Mouse (Mus musculus) megakaryocyte, adult 5-6 weeks (primary cell): ENCODE data around the gene Gm21987. TPM values are rescaled to one million over a fixed set of nuclear protein-coding genes. Genes with fewer than 3 reads are reported as not detected.

Source experiments
- ATAC-seq: 2 replicates; pipeline ENCODE4 v1.8.0; 2016; ENCODE audit warnings: mild to moderate bottlenecking, inconsistent platforms; ENCODE audit not compliant: poor library complexity, severe bottlenecking
- total RNA-seq, 2 experiments: library from RNA; stranded (forward) in 1 of 2; stranded (reverse) in 1 of 2; fragments of 153-499, 151-499 nt in 1 of 2; fragments of 221-1000, 200-1000 nt in 1 of 2; gene quantifications; 2 replicates each; pipeline versions ENCODE4 v1.2.3 to v1.2.4; 2015 to 2017

Gm21987 gene
- total RNA-seq, 2 experiments from 2014 or later = not detected

DNA sequence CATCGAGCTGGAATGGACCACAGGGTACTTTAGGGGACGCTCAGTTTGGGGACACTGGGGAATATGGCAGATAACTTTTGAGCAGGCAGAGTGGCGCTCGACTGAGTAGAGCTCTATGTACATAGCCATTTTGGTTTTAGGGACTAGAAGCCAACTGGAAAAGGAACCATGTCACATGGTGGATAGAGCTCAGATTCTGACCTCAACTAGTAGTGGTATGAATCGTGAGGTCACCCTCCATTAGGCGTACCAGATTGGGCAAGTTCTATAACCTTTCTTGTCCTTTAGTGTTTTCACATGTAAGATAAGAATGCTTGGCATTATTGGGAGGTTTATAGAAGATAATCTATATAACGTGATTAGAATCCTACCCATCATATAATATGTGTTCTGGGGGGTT, 43.5 kb downstream of the Gm21987 start:
- ATAC-seq = no peak

DNA sequence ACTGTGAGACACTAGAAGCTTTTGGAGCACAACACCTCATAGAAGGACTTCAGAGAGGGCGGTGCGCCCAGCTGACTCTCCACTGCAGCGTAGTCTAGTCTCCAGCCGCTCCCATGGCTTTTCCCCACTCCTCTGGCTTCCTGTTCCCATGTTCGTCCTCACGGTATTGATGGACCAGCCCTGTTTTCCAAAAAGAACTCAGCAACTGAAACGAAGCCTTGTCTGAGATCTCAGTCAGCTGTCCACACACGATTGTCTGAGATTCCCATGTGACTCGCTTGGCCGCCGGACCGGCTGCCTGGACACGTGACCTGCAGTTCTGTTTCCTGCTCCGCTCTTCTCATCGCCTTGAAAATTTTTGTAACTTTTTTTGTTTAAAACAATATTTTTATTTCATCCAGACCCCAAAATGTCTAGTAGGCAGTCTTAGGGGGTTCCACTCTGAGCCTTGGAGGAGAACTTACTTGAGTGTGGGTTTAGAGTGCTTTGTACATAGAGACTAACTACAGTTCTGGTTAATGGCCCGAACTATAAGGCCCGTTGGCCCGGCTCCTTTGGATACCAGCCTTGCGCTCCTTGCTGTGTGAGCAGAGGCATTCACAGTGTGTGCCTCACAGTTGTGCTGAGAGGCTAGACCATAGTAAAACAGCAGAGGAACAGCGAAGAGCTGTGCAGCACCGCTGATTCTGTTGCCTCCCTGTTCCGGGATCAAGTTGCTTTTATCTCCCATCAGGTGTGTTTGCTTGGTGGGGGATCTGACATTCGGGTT, 45.5 kb downstream of the Gm21987 start:
- ATAC-seq = no peak

DNA sequence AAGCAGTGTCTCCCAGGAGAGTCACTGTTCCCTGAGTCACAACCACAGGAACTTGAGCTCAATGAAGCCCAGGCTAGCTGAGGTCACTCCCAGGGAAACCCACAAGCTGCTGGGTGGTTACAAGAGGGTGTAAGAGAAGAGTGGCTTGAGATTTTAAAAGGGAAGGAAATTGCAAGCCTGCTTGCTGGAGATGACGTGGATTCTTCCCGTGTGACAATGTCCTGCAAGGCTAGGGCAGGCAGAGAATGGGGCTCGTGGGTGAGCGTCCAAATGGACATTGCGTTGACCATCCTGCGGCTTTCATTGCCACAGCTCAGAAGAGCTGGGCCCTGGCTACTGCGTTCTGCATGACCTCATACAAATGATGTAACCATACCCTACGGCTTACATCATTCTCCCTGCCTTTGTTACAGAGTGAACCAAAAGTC, 47.4 kb downstream of the Gm21987 start:
- peak; percentile 69 for ATAC-seq

DNA sequence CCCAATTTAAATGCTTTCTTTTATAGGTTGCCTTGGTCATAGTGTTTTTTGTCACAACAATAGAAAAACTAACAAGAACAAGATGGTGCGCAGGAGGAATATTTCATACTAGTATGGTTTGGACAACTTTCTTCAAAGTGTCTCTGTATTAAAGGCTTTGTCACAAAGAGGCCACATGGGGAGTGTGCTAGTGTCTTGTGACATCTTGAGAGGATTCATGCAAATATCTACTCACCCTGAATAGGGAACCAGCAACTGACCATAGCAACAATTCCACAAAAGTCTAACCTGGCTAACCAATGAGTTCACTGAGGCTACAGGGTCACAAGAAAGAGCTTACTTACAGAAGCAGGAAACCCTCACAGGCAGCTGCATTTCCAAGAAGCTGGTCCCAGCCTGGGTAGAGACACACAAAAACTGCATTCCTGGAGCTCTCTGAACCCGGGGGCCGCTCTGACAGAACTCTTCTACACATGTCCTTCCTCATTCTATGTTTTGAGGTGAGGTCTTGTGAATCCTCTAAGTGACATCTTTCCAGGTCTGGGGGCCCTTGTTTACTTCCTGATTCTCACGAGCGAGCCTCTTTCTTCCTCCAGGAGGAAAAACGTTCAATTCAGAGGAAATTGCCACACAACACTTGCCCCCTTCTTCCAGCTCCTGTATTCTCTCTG, 48.4 kb downstream of the Gm21987 start:
- ATAC-seq = peak; percentile 29

DNA sequence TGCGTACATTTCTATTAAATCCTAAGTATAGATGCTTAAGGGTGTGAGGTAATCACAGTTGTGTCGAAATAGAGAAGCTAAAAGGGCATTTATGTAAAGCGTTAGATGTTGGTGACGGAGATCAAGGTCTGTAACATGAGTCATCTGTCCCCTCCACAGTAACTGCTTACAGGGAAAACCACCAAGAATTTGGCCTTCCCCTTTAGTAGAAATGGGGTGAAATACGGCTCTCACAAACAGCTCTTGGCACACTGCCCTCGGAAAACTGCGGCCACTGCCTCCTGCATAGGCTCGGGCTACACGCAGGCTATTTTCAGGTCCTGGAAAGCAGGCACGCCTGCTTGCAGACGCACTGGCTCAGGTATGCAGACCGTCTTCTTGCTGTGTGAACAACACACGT, 49.3 kb downstream of the Gm21987 start:
- ATAC-seq = peak; percentile 68

DNA sequence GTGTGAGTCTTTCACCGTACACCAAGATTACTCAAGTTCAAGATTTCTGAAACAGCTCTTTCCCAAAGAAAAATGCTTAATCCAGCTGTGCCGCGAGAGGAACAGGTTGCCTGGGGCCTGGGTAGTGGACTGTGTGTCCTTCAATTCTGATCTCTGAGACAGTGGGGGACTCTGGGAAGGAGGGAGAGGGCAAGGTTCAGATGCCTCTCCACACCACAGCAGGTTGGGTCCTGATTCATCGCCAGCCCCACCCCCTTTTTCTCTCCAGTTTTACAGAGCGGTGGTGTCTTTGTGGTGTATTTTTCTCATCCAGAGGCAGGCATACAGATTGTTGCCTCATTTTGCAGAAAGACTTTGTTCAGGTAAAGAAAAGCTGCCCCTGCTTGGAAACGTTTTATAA, 51.4 kb downstream of the Gm21987 start:
- no peak for ATAC-seq

DNA sequence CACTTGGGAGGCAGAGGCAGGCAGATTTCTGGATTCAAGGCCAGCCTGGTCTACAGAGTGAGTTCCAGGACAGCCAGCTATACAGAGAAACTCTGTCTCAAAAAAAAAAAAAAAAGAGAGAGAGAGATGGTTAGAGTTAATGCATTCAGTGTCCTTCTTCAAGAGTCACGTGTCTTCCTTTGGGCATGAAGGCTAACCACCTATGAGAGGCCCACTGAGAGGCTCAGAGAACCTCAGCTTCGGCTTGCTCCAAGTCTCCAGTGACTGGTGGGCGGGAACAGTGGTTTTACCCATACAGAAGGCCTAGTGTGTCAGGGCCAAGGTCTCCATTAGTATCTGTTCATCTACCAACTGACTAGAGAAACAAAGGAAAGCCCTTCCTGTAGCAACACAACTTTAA, 52.2 kb downstream of the Gm21987 start:
- ATAC-seq = no peak

DNA sequence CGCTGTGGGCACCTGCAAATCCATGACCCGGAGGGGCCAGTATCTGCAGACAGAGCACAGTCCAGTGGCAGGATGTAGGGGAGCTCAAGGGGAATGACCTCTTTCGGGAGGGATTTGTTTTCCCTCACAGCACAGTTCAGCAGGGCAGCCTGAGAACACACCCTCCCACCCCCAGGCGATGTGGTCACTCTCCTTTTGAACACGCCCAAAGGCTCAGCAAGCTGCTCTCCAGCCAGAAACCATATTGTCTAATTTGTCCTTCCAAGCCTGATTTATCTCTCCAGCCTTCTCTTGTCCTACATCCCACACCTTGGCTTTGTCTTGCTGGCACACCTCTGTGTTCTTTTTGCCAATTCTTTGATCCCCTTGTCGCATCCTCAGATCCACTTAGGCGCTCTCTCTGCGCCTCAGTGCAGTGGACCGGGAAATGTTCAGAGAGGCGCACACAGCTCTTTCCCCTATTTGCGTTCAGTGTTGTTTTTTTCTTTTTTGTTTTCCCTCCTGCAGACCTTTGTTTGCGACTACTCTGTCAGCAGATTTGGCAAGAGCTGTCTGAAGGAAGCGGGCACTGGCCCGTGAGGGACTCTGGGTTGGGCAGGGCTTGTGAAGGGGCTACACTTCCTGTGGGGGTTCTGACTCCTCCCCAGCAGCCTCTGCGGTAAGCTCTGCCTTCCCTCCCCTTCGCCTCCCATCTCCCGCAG, 52.8 kb downstream of the Gm21987 start:
- peak; percentile 33 for ATAC-seq

DNA sequence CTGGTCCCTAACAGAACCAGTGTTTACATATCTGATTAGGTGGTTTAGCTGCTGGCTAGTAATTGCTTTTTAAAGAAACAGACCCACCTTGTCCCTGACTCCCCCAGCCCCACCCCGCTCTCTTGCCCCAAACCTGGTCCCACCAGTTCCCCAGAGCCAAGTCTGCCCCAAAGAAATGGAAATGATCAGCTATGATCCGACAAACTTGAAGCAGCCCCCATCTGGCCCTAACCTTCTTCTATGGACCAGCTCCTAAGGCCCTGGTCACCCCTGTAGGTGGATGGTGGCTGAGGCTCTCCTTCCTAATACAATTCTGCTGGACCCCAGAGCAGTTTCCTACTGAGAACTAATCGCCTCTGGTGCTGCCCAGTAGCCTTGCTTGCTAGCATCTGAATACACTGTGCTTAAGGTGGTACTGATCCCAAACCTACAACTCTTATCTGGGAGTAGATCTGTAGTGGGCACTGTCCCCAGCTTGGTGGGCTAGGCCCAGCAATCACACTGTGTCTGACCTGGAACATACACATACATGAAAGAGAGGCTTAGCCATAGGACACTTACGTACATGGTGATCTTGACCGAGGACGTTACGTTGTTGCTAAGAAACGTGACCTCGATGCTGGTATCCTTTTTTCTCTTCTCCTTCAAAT, 53.6 kb downstream of the Gm21987 start:
- ATAC-seq = no peak

DNA sequence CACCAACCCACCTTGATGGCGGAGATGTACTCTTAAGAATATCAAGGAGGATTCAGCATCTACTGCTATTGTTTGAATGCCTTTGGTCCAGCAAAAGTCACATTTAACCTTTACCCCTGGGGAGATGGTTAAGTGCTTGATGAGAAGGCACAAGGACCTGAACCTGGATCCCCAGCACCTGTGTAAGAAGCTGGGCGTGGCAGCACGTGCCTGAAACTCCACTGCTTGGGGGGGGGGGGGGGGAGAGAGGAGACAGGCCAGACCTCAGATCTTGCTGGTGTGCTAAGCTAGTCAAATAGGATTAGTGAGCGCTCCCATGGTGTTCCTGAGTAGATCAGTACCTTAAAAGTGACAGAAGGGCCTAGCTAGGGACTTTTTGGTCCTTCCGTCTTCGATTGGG, 54.6 kb downstream of the Gm21987 start:
- no peak for ATAC-seq

DNA sequence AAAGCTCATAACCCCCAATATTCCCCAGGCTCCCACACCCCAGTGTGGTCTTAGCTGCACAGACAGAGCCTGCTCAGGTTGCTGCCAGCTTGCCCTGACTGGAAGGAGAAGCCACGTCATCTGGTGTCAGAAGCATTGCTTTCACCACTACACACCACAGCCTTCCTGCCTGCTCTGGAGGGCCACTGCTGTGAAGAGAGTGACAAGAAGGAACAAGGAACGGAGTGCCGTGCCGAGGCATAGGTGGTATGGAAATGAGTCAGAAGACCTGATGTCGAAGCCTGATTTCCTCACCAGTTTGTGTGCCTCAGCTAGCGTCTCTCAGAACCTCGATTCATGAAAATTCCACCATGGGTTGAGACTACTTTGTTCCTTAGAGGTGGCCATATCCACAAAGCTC, 56.8 kb downstream of the Gm21987 start:
- ATAC-seq = peak; percentile 85

DNA sequence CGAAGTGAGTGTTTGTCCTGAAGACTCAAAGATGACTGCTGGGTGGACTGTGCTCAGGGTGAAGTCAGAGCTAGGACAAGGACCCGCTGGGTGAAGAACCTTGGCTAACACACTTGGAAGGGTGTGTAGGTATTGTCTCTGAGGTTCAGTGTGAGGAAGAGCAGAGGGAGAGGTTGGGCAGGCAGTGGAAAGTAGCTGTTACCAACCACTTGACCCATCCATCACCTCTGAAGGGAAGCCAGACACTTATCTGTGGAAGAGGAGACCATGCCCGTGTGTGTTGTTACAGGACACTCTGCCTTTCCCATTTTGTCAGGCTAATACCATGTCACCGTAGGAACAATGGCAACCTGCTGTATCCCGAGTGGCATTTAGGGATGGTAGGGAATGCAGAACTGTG, 59.5 kb downstream of the Gm21987 start:
- no peak for ATAC-seq

DNA sequence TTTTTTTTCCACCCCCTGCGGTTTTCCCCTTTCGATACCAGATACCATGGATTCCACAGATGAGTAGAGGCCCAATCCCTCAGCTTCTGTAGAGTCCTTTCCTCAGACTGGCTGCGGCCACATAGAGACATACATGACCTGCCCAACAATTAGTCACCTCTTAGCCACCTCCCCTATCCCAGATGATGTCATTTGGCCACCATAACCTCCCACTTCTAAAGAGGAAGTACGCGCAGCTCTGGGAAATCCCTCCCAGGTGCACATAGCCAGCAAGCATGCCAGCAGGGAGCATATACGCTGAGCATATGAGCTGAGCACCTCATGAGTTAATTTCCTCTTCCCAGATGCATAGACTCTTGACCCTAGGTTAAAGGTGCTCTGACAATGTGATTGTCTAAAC, 59.9 kb downstream of the Gm21987 start:
- ATAC-seq = no peak

DNA sequence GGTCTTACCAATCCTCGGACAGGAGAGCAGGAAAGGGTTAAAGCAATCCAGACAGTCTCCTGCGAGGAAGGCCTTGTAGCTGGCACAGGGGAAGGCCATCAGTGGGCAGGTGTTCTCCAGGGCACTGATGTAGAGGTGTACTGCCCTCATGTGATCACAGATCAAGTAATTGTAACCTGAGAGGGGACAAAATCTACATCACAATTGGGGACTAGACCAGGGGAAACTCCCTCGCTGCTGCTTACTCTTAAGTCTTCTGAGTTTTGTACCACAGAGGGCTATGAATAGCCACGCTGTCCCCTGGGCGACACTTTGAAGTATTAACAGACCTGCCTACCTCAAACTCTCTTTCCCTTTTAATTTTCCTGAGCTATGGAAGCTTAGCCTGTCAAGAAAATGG, 60.7 kb downstream of the Gm21987 start:
- no peak for ATAC-seq

DNA sequence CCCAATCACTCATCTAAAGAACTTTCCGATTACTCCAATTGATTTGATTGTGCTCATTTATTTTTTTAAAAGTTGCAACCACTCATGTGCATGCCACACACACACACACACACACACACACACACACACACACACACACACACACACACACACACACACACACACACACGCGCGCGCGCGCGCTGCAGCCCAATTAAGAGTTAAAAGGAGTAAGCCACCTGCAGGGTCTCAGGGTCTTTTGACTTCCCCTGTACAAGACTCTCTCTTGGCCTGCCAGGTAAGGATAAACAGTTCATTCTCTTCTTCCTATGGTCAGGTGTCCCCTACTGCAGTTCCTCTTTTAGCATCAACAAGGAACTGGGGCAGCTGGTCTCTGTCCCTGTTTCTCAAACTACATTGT, 61.6 kb downstream of the Gm21987 start:
- peak; percentile 30; the same call in 1 of the 2 replicates for ATAC-seq

Other genes starting within 250 kb of the Gm21987 start
- gene Nr1i2, start 52.2 kb upstream of the Gm21987 start, total RNA-seq (2015) = not detected in 2 replicates
- gene Nr1i2, start 52.2 kb upstream of the Gm21987 start, total RNA-seq (2017) = not detected in 2 replicates
- gene Maats1, start 4.9 kb upstream of the Gm21987 start, total RNA-seq (2015) = not detected in 2 replicates
- gene Maats1, start 4.9 kb upstream of the Gm21987 start, total RNA-seq (2017) = not detected in 2 replicates
- 89.3 and 106 TPM in 2 replicates for gene Cox17, start within 50 bp of the Gm21987 start, total RNA-seq (2015)
- gene Cox17, start within 50 bp of the Gm21987 start, total RNA-seq (2017) = 210 and 268 TPM in 2 replicates
- gene Popdc2, start 15.2 kb downstream of the Gm21987 start, total RNA-seq (2015) = 0.38 and 3.9 TPM in 2 replicates
- 1.8 TPM in 1 of 2 replicates, not detected in the other for gene Popdc2, start 15.2 kb downstream of the Gm21987 start, total RNA-seq (2017)
- 0.38 TPM in 1 of 2 replicates, not detected in the other for gene Pla1a, start 86.1 kb downstream of the Gm21987 start, total RNA-seq (2015)
- not detected in 2 replicates for gene Pla1a, start 86.1 kb downstream of the Gm21987 start, total RNA-seq (2017)
- 30.6 and 30.9 TPM in 2 replicates for gene Adprh, start 105.7 kb downstream of the Gm21987 start, total RNA-seq (2015)
- 18.3 and 19.2 TPM in 2 replicates for gene Adprh, start 105.7 kb downstream of the Gm21987 start, total RNA-seq (2017)
- gene Cd80, start 108.5 kb downstream of the Gm21987 start, total RNA-seq (2015) = 6.5 and 10.4 TPM in 2 replicates
- 3.0 and 4.0 TPM in 2 replicates for gene Cd80, start 108.5 kb downstream of the Gm21987 start, total RNA-seq (2017)
- gene Timmdc1, start 175.6 kb downstream of the Gm21987 start, total RNA-seq (2015) = 5.3 and 9.3 TPM in 2 replicates
- gene Timmdc1, start 175.6 kb downstream of the Gm21987 start, total RNA-seq (2017) = 19.0 and 19.9 TPM in 2 replicates
- gene Poglut1, start 203.2 kb downstream of the Gm21987 start, total RNA-seq (2015) = 25.0 and 29.4 TPM in 2 replicates
- gene Poglut1, start 203.2 kb downstream of the Gm21987 start, total RNA-seq (2017) = 13.5 and 15.4 TPM in 2 replicates
- gene Tmem39a, start 211.7 kb downstream of the Gm21987 start, total RNA-seq (2015) = 67.1 and 67.2 TPM in 2 replicates
- gene Tmem39a, start 211.7 kb downstream of the Gm21987 start, total RNA-seq (2017) = 32.1 and 32.5 TPM in 2 replicates